Mouse (Mus musculus) stomach, embryonic 14.5 days (tissue): Measurements from ENCODE around the gene Gm20388. TPM values are rescaled to one million over a fixed set of nuclear protein-coding genes. Genes with fewer than 3 reads are reported as not detected.

Experiments used
- ATAC-seq: fragments of 200-750 bp; cut with Nextera tagmentation; 2 replicates; pipeline ENCODE4 v1.8.0; 2017; ENCODE audit warnings: low read depth, moderate TSS enrichment; ENCODE audit not compliant: insufficient number of reproducible peaks, insufficient read depth, low FRiP score
- H3K27ac ChIP-seq: fragments of 300-500 bp; sonication (generic); 2 replicates; pipeline ENCODE4 v1.5.1; 2014; ENCODE audit warnings: mild to moderate bottlenecking, low read length, moderate library complexity, mixed read lengths
- H3K27me3 ChIP-seq: fragments of 300-500 bp; sonication (generic); 2 replicates; pipeline ENCODE4 v1.6.1; 2014; ENCODE audit warnings: low read length, control low read depth, mixed read lengths; ENCODE audit not compliant: control insufficient read depth, insufficient read depth
- H3K36me3 ChIP-seq: fragments of 300-500 bp; sonication (generic); 2 replicates; pipeline ENCODE4 v1.6.1; 2014; ENCODE audit warnings: mild to moderate bottlenecking, control low read depth, low read length, moderate library complexity, mixed read lengths; ENCODE audit not compliant: control insufficient read depth, insufficient read depth
- H3K4me1 ChIP-seq: fragments of 300-500 bp; sonication (generic); 2 replicates; pipeline ENCODE4 v1.6.1; 2014; ENCODE audit warnings: low read length, control low read depth, mixed read lengths; ENCODE audit not compliant: control insufficient read depth, insufficient read depth
- H3K4me2 ChIP-seq: fragments of 300-500 bp; sonication (generic); replicated peaks from 2 replicates; pipeline ENCODE4 v1.6.1; 2014; ENCODE audit warnings: low read depth, low read length, control low read depth
- H3K4me3 ChIP-seq: fragments of 300-500 bp; sonication (generic); 2 replicates; pipeline ENCODE4 v1.5.1; 2014; ENCODE audit warnings: low read depth, low read length, control low read depth
- H3K9ac ChIP-seq: fragments of 300-500 bp; sonication (generic); replicated peaks from 2 replicates; pipeline ENCODE4 v1.6.1; 2014; ENCODE audit warnings: low read depth, mild to moderate bottlenecking, control low read depth, low read length, moderate library complexity, mixed read lengths
- H3K9me3 ChIP-seq: fragments of 300-500 bp; sonication (generic); 2 replicates; pipeline ENCODE4 v1.6.1; 2016; ENCODE audit warnings: low read depth, low read length, control low read depth; ENCODE audit not compliant: control insufficient read depth
- WGBS: fragments of 180-500 bp; shearing (Covaris S2); extraction: QIAGEN DNeasy Blood & Tissue Kit; methylation state at CpG from one replicate; pipeline ENCODE4 v1.1.7; 2014; 5-methylcytosine and 5-hydroxymethylcytosine counted together
- polyA plus RNA-seq: library from polyadenylated mRNA; unstranded; fragments of >200 nt; fragmentation: Nextera tagmentation; extraction: Ambion mirVana; gene quantifications from 2 replicates; pipeline ENCODE4 v1.2.1, GENCODE M21; 2014

Gm20388 gene
- polyA plus RNA-seq, 1 experiment from 2014 or later = 11.4 TPM

DNA sequence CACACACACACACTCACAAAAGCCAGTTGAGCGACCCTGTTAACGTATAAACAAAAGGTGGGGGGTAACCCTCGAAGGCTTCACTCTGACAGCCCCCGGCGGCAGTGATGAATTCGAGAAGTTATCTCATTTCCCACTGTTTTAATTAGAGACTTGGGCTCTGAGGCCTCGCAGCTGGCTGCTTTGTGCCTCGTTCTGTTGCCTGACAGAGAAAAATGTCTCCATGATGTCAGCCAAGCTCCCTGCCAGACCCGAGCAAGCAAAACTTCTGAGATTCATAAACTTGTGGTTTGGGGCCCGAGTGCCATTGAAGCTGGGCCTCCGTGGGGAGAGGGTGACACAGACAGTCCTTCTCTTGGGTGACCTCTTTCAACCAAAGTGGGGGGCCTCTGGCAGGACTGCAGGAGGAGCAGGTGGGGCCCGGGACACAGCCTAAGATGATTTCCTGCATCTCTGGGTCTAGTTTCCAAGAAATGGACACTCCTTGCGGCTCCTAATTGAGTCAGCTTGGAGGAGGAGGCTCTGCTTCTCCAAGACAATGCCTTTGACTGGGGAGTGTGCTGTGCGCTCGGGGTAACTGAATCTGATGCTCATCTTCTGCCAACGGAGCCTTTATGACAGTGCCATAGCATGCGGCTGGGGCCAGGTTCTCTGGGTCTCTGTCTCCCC lies 1092.4 kb downstream of the Gm20388 start:
- Histone ChIP-seq H3K9me3 (peaks cover 6% of the 10 kb centered on the region; the same call in 1 of the 2 replicates), H3K27ac (peak overlapping the region; percentile 81), H3K4me3 (no peak overlapping the region), H3K36me3 (no peaks in the 10 kb centered on the region), H3K4me1 (peaks cover 20% of the 10 kb centered on the region), H3K9ac (no peak overlapping the region), H3K4me2 (no peak overlapping the region), H3K27me3 (0 out of 2 replicates have a peak, but pooled peaks cover 3% of the 10 kb centered on the region)
- 20% methylated on average over 17 of the region's 17 CpGs for WGBS
- peak; percentile 29; the same call in 1 of the 2 replicates for ATAC-seq

DNA sequence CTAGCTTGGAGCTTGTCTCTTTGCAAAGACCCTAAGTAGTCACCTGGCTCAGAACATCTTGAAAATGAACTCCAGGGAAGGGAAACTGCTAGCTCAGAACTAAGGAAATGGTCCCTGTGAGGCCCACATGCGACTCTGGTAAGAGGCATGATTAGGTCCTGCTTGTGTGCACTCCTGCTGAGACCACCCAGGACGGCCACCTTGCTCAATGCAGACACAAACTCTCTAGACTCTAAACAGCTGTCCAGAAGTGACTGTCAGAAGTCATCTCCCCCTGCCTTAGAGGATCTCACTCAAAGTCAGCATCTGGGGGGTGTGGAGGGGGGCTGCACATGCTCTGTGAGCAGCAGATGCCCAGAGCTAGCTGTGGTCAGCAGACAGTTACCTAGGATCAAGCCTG lies 1093.0 kb downstream of the Gm20388 start:
- Histone ChIP-seq H3K27me3 (0 out of 2 replicates have a peak, but pooled peaks cover 3% of the 10 kb centered on the region), H3K4me3 (no peak overlapping the region), H3K4me1 (peaks cover 20% of the 10 kb centered on the region), H3K36me3 (no peaks in the 10 kb centered on the region), H3K4me2 (no peak overlapping the region), H3K9ac (no peak overlapping the region), H3K9me3 (peaks cover 6% of the 10 kb centered on the region; the same call in 1 of the 2 replicates), H3K27ac (peak overlapping the region; percentile 81)
- no peak; the same call in 1 of the 2 replicates for ATAC-seq
- WGBS = 38% methylated on average over 2 of the region's 2 CpGs

GRCm38 (mm10) chr8:121013318-121013717 lies 1102.7 kb downstream of the Gm20388 start:
- 50% methylated on average over 6 of the region's 6 CpGs for WGBS
- peaks cover 13% of the 10 kb centered on the region for H3K4me1 ChIP-seq
- H3K27me3 ChIP-seq = no peaks in the 10 kb centered on the region
- no peaks in the 10 kb centered on the region for H3K36me3 ChIP-seq
- H3K27ac ChIP-seq = no peak overlapping the region
- no peak for ATAC-seq
- no peaks in the 10 kb centered on the region for H3K9me3 ChIP-seq
- H3K4me2 ChIP-seq = no peak overlapping the region
- no peak overlapping the region for H3K4me3 ChIP-seq
- H3K9ac ChIP-seq = no peak overlapping the region

- Histone ChIP-seq H3K4me2 (peak overlapping the region; percentile 31), H3K4me3 (no peak overlapping the region), H3K4me1 (peaks cover 12% of the 10 kb centered on the region), H3K36me3 (no peaks in the 10 kb centered on the region), H3K27ac (no peak overlapping the region), H3K9me3 (no peaks in the 10 kb centered on the region), H3K9ac (no peak overlapping the region), H3K27me3 (no peaks in the 10 kb centered on the region)
- WGBS = 43% methylated on average over 17 of the region's 17 CpGs
- no peak for ATAC-seq
Observed at GRCm38 (mm10) chr8:121016621-121017020, 1106.0 kb downstream of the Gm20388 start.

- WGBS = 62% methylated on average over 10 of the region's 10 CpGs
- Histone ChIP-seq H3K4me3 (no peak overlapping the region), H3K27me3 (no peaks in the 10 kb centered on the region), H3K36me3 (no peaks in the 10 kb centered on the region), H3K27ac (no peak overlapping the region), H3K9ac (no peak overlapping the region), H3K9me3 (no peaks in the 10 kb centered on the region), H3K4me1 (peaks cover 16% of the 10 kb centered on the region), H3K4me2 (no peak overlapping the region)
- no peak for ATAC-seq
Observed at GRCm38 (mm10) chr8:121018236-121018635, 1107.6 kb downstream of the Gm20388 start.

DNA sequence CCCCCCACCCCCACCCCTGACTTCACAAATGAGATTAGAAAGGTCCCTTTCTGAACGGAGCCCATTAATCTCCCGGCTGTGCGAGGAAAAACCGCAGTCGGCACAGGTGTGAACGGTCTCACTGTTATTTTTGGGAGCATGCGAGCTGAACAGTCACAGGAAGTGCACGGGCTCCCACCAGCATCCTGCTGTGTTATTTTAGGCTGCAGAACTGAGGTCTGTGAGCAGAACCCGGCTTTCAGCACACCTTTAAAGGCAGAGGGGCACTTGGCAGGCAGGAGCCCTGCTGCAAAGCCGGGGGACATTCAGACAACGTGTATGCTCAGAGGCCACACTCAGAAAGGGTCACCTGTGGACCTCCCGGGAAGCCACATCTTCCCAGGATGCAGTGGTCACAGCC lies 1110.8 kb downstream of the Gm20388 start:
- Histone ChIP-seq H3K4me1 (peaks cover 26% of the 10 kb centered on the region), H3K9me3 (no peaks in the 10 kb centered on the region), H3K36me3 (no peaks in the 10 kb centered on the region), H3K4me3 (no peak overlapping the region), H3K4me2 (no peak overlapping the region), H3K9ac (no peak overlapping the region), H3K27ac (peak overlapping the region; percentile 49; the same call in 1 of the 2 replicates), H3K27me3 (no peaks in the 10 kb centered on the region)
- WGBS = 17% methylated on average over 12 of the region's 12 CpGs
- no peak for ATAC-seq

DNA sequence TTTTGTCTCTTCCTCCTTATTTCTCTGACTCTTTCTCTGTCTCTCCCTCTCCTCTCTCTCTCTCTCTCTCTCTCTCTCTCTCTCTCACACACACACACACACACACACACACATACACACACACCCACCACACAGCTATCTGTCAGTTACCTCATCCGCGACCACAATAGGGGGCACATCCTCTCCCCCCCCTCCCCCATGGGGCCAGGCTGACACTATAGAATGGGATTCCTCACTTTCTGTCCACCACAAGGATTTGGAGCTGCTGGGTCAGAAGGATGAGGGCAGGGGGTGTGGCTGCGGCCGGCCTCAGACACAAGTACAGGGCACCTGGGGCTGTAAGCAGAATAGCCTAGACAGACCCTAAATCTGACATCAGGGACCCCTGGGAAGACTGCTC lies 1112.4 kb downstream of the Gm20388 start:
- Histone ChIP-seq H3K27ac (no peak overlapping the region; the same call in 1 of the 2 replicates), H3K4me3 (no peak overlapping the region), H3K9me3 (no peaks in the 10 kb centered on the region), H3K4me2 (no peak overlapping the region), H3K27me3 (no peaks in the 10 kb centered on the region), H3K9ac (no peak overlapping the region), H3K36me3 (no peaks in the 10 kb centered on the region), H3K4me1 (peaks cover 25% of the 10 kb centered on the region)
- 86% methylated on average over 4 of the region's 4 CpGs for WGBS
- no peak for ATAC-seq

- no peak for ATAC-seq
- no peak overlapping the region for H3K4me2 ChIP-seq
- 26% methylated on average over 18 of the region's 18 CpGs for WGBS
- H3K4me3 ChIP-seq = no peak overlapping the region
- H3K4me1 ChIP-seq = peaks cover 27% of the 10 kb centered on the region
- no peaks in the 10 kb centered on the region for H3K36me3 ChIP-seq
- H3K9me3 ChIP-seq = no peaks in the 10 kb centered on the region
- no peaks in the 10 kb centered on the region for H3K27me3 ChIP-seq
- peak overlapping the region; percentile 62; the same call in 1 of the 2 replicates for H3K27ac ChIP-seq
- H3K9ac ChIP-seq = no peak overlapping the region
Observed at GRCm38 (mm10) chr8:121023736-121024135, 1113.1 kb downstream of the Gm20388 start.

- no peak for ATAC-seq
- no peaks in the 10 kb centered on the region for H3K27me3 ChIP-seq
- no peak overlapping the region for H3K4me2 ChIP-seq
- no peak overlapping the region for H3K9ac ChIP-seq
- H3K27ac ChIP-seq = no peak overlapping the region
- no peak overlapping the region for H3K4me3 ChIP-seq
- WGBS = 51% methylated on average over 5 of the region's 5 CpGs
- H3K36me3 ChIP-seq = no peaks in the 10 kb centered on the region
- H3K9me3 ChIP-seq = no peaks in the 10 kb centered on the region
- H3K4me1 ChIP-seq = peaks cover 27% of the 10 kb centered on the region
Observed at GRCm38 (mm10) chr8:121025486-121025885, 1114.8 kb downstream of the Gm20388 start.
